Mouse (Mus musculus) kidney, adult 2 months (tissue): Measurements from ENCODE around the gene Mecom.

Experiments
- CTCF ChIP-seq: fragments of 200-500 bp; conservative IDR thresholded peaks from 2 replicates; pipeline ENCODE4 v1.5.1; 2011; ENCODE audit warnings: low read depth, mild to moderate bottlenecking, control low read depth, low read length, moderate library complexity, mixed read lengths; ENCODE audit not compliant: insufficient read depth, insufficient read length
- POLR2A ChIP-seq: fragments of 200-500 bp; IDR thresholded peaks from one replicate; pipeline ENCODE4 v1.6.1; 2011; ENCODE audit warnings: low read depth, low read length, control low read depth

- TF ChIP-seq POLR2A (no peak), CTCF (no peak)
These were observed 340.4 kb downstream of the Mecom start for GRCm38 (mm10) chr3:30207431-30207830.
